10 mouse cellular contexts compared by ENCODE assay signal in the genomic region with DNA sequence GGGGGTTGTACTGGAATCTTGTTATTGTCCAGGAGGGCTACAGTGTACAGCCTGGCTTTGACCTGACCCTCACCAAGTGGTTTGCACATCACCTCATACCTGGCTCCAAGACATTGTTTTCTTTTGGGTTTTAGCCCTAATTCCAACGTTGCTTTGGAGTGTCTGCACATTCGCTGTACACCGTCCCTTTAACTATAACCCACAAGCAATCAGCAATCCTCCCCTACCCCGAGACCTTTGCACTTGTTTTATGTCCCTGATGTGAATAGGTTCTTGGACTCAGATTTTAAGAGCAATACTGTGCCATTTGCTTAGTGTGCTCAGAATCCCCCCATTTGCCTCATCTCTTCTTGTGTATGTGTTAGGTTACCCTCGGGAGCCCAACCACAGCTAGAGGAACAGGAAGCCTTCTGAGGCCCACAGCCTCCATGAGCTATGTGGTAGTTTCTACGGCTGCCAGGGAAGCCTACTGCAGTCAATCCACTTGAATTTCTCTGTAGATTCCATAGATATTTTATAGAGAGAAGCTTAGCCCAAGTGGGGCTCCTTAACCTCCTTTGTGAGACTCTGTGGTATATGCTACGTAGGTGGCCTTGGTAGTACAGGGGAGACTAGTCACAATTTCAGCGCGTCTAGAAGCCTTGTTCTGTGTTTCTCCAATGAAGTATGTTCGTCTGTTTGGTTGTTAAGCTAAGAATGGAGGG.
A peak's percentile ranks its signal among the peaks of the same experiment; 100 is the strongest.
DNase-seq lines count a peak whose midpoint lies in the region; ATAC-seq and TF ChIP-seq lines count a peak whose summit lies in the region.
"Had no signal": no experiment of that assay in that cellular context is flagged by ENCODE, and none has a peak within 500 bp of the region (broad histone marks: within the 10 kb centered on the region; RNA-seq: fewer than 3 reads in every experiment).

No protein-coding gene starts in this region.

- H3K4me2 ChIP-seq in heart, embryonic 13.5 days = no peak overlapping the region
- H3K4me2 ChIP-seq in hindbrain, embryonic 16.5 days (ENCODE audit: low read length) = no peak overlapping the region
- H3K4me2 ChIP-seq: liver, embryonic 13.5 days had no signal

- ATAC-seq in heart, embryonic 13.5 days (ENCODE audit: extremely low read depth, insufficient number of reproducible peaks, low FRiP score, low TSS enrichment) = no peak
- no peak for ATAC-seq in hindbrain, embryonic 16.5 days

- 61% methylated on average over 10 of the region's 10 CpGs for WGBS in heart, embryonic 13.5 days
- WGBS in thymus, adult 2 months = 61% methylated on average over 10 of the region's 10 CpGs
- WGBS in hindbrain, embryonic 16.5 days = 67% methylated on average over 10 of the region's 10 CpGs

- H3K9me3 ChIP-seq in heart, embryonic 13.5 days = no peaks in the 10 kb centered on the region
- no peaks in the 10 kb centered on the region for H3K9me3 ChIP-seq in hindbrain, embryonic 16.5 days (ENCODE audit: control insufficient read depth, low read length)
- H3K9me3 ChIP-seq: liver, embryonic 13.5 days had no signal

- H3K9ac ChIP-seq in heart, embryonic 13.5 days = 0 out of 2 replicates have a peak overlapping the region, but pooled peaks have one; percentile 10
- no peak overlapping the region for H3K9ac ChIP-seq in hindbrain, embryonic 16.5 days (ENCODE audit: low read depth, low read length)
- H3K9ac ChIP-seq: liver, embryonic 13.5 days had no signal

- peaks cover 72% of the 10 kb centered on the region for H3K4me1 ChIP-seq in heart, embryonic 13.5 days
- no peaks in the 10 kb centered on the region for H3K4me1 ChIP-seq in thymus, adult 2 months (replicated peaks; ENCODE audit: control insufficient read depth, insufficient read depth, low read length)
- H3K4me1 ChIP-seq in hindbrain, embryonic 16.5 days (ENCODE audit: control insufficient read depth, insufficient read depth, low read depth, low read length) = peaks cover 14% of the 10 kb centered on the region

- H3K27ac ChIP-seq in heart, embryonic 13.5 days (replicated peaks) = peak overlapping the region; percentile 84
- H3K27ac ChIP-seq in thymus, adult 2 months (ENCODE audit: control insufficient read depth, insufficient read depth, low read length) = no peak overlapping the region
- peak overlapping the region; percentile 55 for H3K27ac ChIP-seq in hindbrain, embryonic 16.5 days (ENCODE audit: low read depth, low read length)
- H3K27ac ChIP-seq: liver, embryonic 13.5 days had no signal

- no peaks in the 10 kb centered on the region for H3K27me3 ChIP-seq in heart, embryonic 13.5 days (replicated peaks)
- H3K27me3 ChIP-seq in thymus, adult 2 months (ENCODE audit: control insufficient read depth, insufficient read depth, low read length) = no peaks in the 10 kb centered on the region
- no peaks in the 10 kb centered on the region for H3K27me3 ChIP-seq in hindbrain, embryonic 16.5 days (replicated peaks; ENCODE audit: control insufficient read depth, insufficient read depth, low read length)
- H3K27me3 ChIP-seq: liver, embryonic 13.5 days had no signal

- no peak for DNase-seq in heart, adult 18-20 months
- DNase-seq in thymus, postnatal 0 days (ENCODE audit: low spot score) = peak; percentile 30
- DNase-seq in thymus, adult 2 months = no peak
- DNase-seq in urinary bladder, postnatal 10 days (ENCODE audit: low spot score) = no peak
- DNase-seq in spleen, adult 18-20 months = no peak
- DNase-seq: cerebellum, adult 8-10 months; liver, embryonic 13.5 days; right cerebral cortex, postnatal 4 days had no signal

- H3K36me3 ChIP-seq in heart, embryonic 13.5 days = no peaks in the 10 kb centered on the region
- H3K36me3 ChIP-seq in thymus, adult 2 months (ENCODE audit: control insufficient read depth, insufficient read depth, low read length) = no peaks in the 10 kb centered on the region
- no peaks in the 10 kb centered on the region for H3K36me3 ChIP-seq in hindbrain, embryonic 16.5 days (ENCODE audit: control insufficient read depth, insufficient read depth, low read length)
- H3K36me3 ChIP-seq: liver, embryonic 13.5 days had no signal

- TF ChIP-seq CTCF in thymus, adult 2 months (IDR thresholded peaks at IDR 0.05; ENCODE audit: borderline replicate concordance, control insufficient read depth, extremely low read depth, insufficient read depth, low read length, poor library complexity) = no peak

- no peak for TF ChIP-seq POLR2A in thymus, adult 2 months (IDR thresholded peaks at IDR 0.05; ENCODE audit: control insufficient read depth, extremely low read depth, insufficient read depth, low read length, poor library complexity)

- H3K4me3 ChIP-seq in heart, embryonic 13.5 days = no peak overlapping the region
- no peak overlapping the region for H3K4me3 ChIP-seq in thymus, adult 2 months (ENCODE audit: control insufficient read depth, insufficient read depth, low read length)
- no peak overlapping the region for H3K4me3 ChIP-seq in hindbrain, embryonic 16.5 days (ENCODE audit: low read length)
- H3K4me3 ChIP-seq: liver, embryonic 13.5 days had no signal
